Mouse (Mus musculus) Patski (cell line): Measurements from ENCODE around the gene Xirp1. TPM values are rescaled to one million over a fixed set of nuclear protein-coding genes. Genes with fewer than 3 reads are reported as not detected.

ENCODE experiments used
- ATAC-seq: fragments of 100-300 bp; one replicate; pipeline ENCODE4 v1.8.0; 2021
- CTCF ChIA-PET: fragments of 350-600 bp; sonication (Branson Sonifier 250); formaldehyde crosslinking; loops from one replicate; lab custom pipeline; 2022; ENCODE audit warnings: inconsistent platforms; lab: Charles Lee
- POLR2A ChIA-PET: fragments of 350-600 bp; sonication (Branson Sonifier 250); formaldehyde crosslinking; loops from one replicate; lab custom pipeline; 2022; ENCODE audit warnings: antibody characterized with exemption, inconsistent platforms; lab: Charles Lee
- DNase-seq: peaks from one replicate; pipeline ENCODE4 v3.0.0-alpha.2; 2011; ENCODE audit warnings: low read depth, low spot score
- H3K27me3 ChIP-seq: fragments of 371-371 bp; one replicate; pipeline ENCODE4 v1.5.1; 2021
- CTCF ChIP-seq: fragments of 100-300 bp; IDR thresholded peaks from one replicate; pipeline ENCODE4 v1.5.1; 2021
- in situ Hi-C: fragments of 300-500 bp; cut with MboI; formaldehyde crosslinking; loops from 3 replicates; pipeline ENCODE4 v1.11.1; 2018; ENCODE audit warnings: low pct_unique_long_range_greater_than_20kb, mixed read lengths
- polyA plus RNA-seq: library from polyadenylated mRNA; unstranded; gene quantifications from one replicate; pipeline ENCODE4 v1.2.3, GENCODE M21; 2021

Xirp1 gene
- polyA plus RNA-seq, 1 experiment from 2014 or later = 0.04 TPM

GRCm38 (mm10) chr9:119993092-119993844, 30.1 kb downstream of the Xirp1 start:
- TF ChIP-seq CTCF = no peak
- H3K27me3 ChIP-seq = no peaks in the 10 kb centered on the region
- ATAC-seq = no peak
- POLR2A ChIA-PET = no interaction called here
- CTCF ChIA-PET = interaction anchor here (1.1 kb wide), 1 partner anchor 13 kb away, joined by 3 read pairs; no protein-coding TSS in a partner anchor
- in situ Hi-C loops = no loop called here
- no peak for DNase-seq

GRCm38 (mm10) chr9:119991310-119991709, 32.1 kb downstream of the Xirp1 start:
- DNase-seq = no peak
- POLR2A ChIA-PET = no interaction called here
- in situ Hi-C loops = no loop called here
- no peaks in the 10 kb centered on the region for H3K27me3 ChIP-seq
- CTCF ChIA-PET = no interaction called here
- no peak for TF ChIP-seq CTCF
- ATAC-seq = no peak

GRCm38 (mm10) chr9:119988304-119988703, 35.1 kb downstream of the Xirp1 start:
- no peak for DNase-seq
- no peak for ATAC-seq
- ChIA-PET POLR2A (no interaction called here), CTCF (no interaction called here)
- H3K27me3 ChIP-seq = no peaks in the 10 kb centered on the region
- in situ Hi-C loops = no loop called here
- TF ChIP-seq CTCF = no peak

GRCm38 (mm10) chr9:119985881-119986574, 37.4 kb downstream of the Xirp1 start:
- ChIA-PET POLR2A (no interaction called here), CTCF (no interaction called here)
- no peaks in the 10 kb centered on the region for H3K27me3 ChIP-seq
- in situ Hi-C loops = no loop called here
- ATAC-seq = no peak
- no peak for DNase-seq
- TF ChIP-seq CTCF = no peak

GRCm38 (mm10) chr9:119984536-119985011, 38.8 kb downstream of the Xirp1 start, which contains the start of gene Csrnp1:
Gene Csrnp1 (minus strand): TSS chr9:119984658.
- in situ Hi-C loops = no loop called here
- DNase-seq = no peak
- no peak for TF ChIP-seq CTCF
- CTCF ChIA-PET = interaction anchor here (1.0 kb wide), 1 partner anchor 15 kb away, joined by 3 read pairs; no protein-coding TSS in a partner anchor
- no peaks in the 10 kb centered on the region for H3K27me3 ChIP-seq
- POLR2A ChIA-PET = no interaction called here
- no peak for ATAC-seq

- DNase-seq (no peak), ATAC-seq (peak; percentile 71)
- H3K27me3 ChIP-seq = no peaks in the 10 kb centered on the region
- CTCF ChIA-PET = interaction anchor here (0.8 kb wide), 1 partner anchor 10 kb away, joined by 4 read pairs; no protein-coding TSS in a partner anchor
- in situ Hi-C loops = no loop called here
- POLR2A ChIA-PET = interaction anchor here (0.7 kb wide), 2 partner anchors 22 to 402 kb away, joined by 3 to 6 read pairs; no protein-coding TSS in a partner anchor
- TF ChIP-seq CTCF = no peak
Observed at GRCm38 (mm10) chr9:119983585-119984535, 39.5 kb downstream of the Xirp1 start.

GRCm38 (mm10) chr9:119982956-119983551, 40.3 kb downstream of the Xirp1 start:
- ChIA-PET POLR2A (interaction anchor here (0.7 to 1.0 kb wide), 3 partner anchors 9 to 27 kb away, joined by 3 read pairs; no protein-coding TSS in a partner anchor), CTCF (interaction anchor here (0.8 to 1.5 kb wide), 2 partner anchors 9 to 26 kb away, joined by 3 to 4 read pairs; no protein-coding TSS in a partner anchor)
- H3K27me3 ChIP-seq = no peaks in the 10 kb centered on the region
- in situ Hi-C loops = no loop called here
- peak; percentile 46 for ATAC-seq
- no peak for TF ChIP-seq CTCF
- DNase-seq = no peak

GRCm38 (mm10) chr9:119982241-119982811, 41.1 kb downstream of the Xirp1 start:
- in situ Hi-C loops = no loop called here

More at GRCm38 (mm10) chr9:119982241-119982811, 41.1 kb downstream of the Xirp1 start:
- H3K27me3 ChIP-seq = no peaks in the 10 kb centered on the region
- POLR2A ChIA-PET = interaction anchor here (0.9 to 1.0 kb wide), 2 partner anchors 9 to 28 kb away, joined by 3 read pairs; no protein-coding TSS in a partner anchor
- TF ChIP-seq CTCF = no peak
- CTCF ChIA-PET = interaction anchor here (0.6 to 1.5 kb wide), 2 partner anchors 8 to 26 kb away, joined by 3 read pairs; no protein-coding TSS in a partner anchor
- DNase-seq = no peak
- no peak for ATAC-seq
